Mouse (Mus musculus) neural tube, embryonic 11.5 days (tissue): ENCODE results near the gene Pex26. TPM values are rescaled to one million over a fixed set of nuclear protein-coding genes. Genes with fewer than 3 reads are reported as not detected.

Experiments used
- ATAC-seq: fragments of 200-750 bp; cut with Nextera tagmentation; 2 replicates; pipeline ENCODE4 v1.8.0; 2017; ENCODE audit warnings: moderate number of reproducible peaks, mild to moderate bottlenecking, moderate TSS enrichment, moderate library complexity; ENCODE audit not compliant: insufficient read depth, low FRiP score, low TSS enrichment
- DNase-seq: peaks from one replicate; pipeline ENCODE4 v3.0.0-alpha.2; 2015; ENCODE audit warnings: low spot score
- H3K27ac ChIP-seq: fragments of 300-500 bp; sonication (generic); 2 replicates; pipeline ENCODE4 v1.5.1; 2014; ENCODE audit warnings: low read depth, mild to moderate bottlenecking, low read length
- H3K27me3 ChIP-seq: fragments of 300-500 bp; sonication (generic); 2 replicates; pipeline ENCODE4 v1.6.1; 2014; ENCODE audit warnings: mild to moderate bottlenecking, low read length, mixed read lengths; ENCODE audit not compliant: control insufficient read depth, insufficient read depth
- H3K36me3 ChIP-seq: fragments of 300-500 bp; sonication (generic); 2 replicates; pipeline ENCODE4 v1.6.1; 2014; ENCODE audit warnings: mild to moderate bottlenecking, low read length, moderate library complexity, mixed read lengths; ENCODE audit not compliant: control insufficient read depth, insufficient read depth
- H3K4me1 ChIP-seq: fragments of 300-500 bp; sonication (generic); 2 replicates; pipeline ENCODE4 v1.6.1; 2014; ENCODE audit warnings: low read length, mixed read lengths; ENCODE audit not compliant: control insufficient read depth, insufficient read depth
- H3K4me2 ChIP-seq: fragments of 300-500 bp; sonication (generic); 2 replicates; pipeline ENCODE4 v1.6.1; 2014; ENCODE audit warnings: low read depth, mild to moderate bottlenecking, moderate library complexity
- H3K4me3 ChIP-seq: fragments of 300-500 bp; sonication (generic); 2 replicates; pipeline ENCODE4 v1.5.1; 2014; ENCODE audit warnings: low read depth, low read length
- H3K9ac ChIP-seq: fragments of 300-500 bp; sonication (generic); 2 replicates; pipeline ENCODE4 v1.6.1; 2014; ENCODE audit warnings: mild to moderate bottlenecking, low read length
- H3K9me3 ChIP-seq: fragments of 300-500 bp; sonication (generic); 2 replicates; pipeline ENCODE4 v1.6.1; 2016; ENCODE audit warnings: low read length; ENCODE audit not compliant: control insufficient read depth
- WGBS: fragments of 180-500 bp; shearing (Covaris S2); extraction: QIAGEN DNeasy Blood & Tissue Kit; methylation state at CpG from one replicate; pipeline ENCODE4 v1.1.7; 2014; 5-methylcytosine and 5-hydroxymethylcytosine counted together
- polyA plus RNA-seq: library from polyadenylated mRNA; unstranded; fragments of >200 nt; fragmentation: Nextera tagmentation; extraction: Ambion mirVana; gene quantifications from 2 replicates; pipeline ENCODE4 v1.2.1, GENCODE M21; 2014

Pex26 gene
- 7.1 and 7.8 TPM in 2 replicates for polyA plus RNA-seq

DNA sequence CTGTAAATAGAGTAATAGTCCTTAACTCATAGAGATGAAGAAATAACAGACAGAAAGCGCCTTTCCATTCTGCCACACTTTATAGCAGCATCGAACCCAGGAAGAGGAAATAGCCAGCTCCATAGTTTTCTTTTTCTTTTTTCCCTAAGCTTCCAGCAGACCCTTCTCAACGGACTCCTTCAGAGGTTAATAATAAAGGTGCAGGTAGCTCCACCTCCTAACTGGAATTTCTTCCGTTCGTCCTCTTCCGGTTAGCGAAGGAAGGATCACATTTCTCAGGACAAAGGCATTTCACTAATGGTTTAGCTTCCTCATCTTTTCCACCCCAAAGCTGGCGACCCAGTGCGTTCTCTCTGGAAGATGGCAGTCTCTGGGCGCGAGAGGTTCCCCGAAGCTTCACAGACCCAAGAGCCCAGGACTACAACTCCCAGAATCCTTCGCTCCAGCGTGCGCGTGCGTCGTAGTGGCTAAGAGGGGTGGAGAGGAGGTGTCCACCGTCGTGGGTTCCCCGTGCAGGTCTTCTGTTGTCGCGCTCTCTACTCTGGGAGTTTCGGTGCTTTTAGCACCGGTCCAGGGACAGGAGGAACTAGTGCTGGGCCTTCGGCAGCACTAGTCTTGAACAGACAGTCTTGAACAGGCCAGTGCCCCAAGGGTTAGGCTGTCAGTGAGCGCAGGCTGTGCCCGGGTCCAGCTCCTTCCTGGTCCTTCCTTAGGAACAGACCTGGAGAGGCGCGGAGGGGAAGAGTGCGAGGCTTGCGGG is at the start of gene Pex26:
Gene Pex26 (plus strand): TSS at position 254 of the 760 bp plus-strand sequence.
- peak within 1 kb of the TSS; percentile 16 for H3K9ac ChIP-seq
- H3K36me3 ChIP-seq = no peaks in the 10 kb centered on the region
- DNase-seq = peak; percentile 93
- peak within 1 kb of the TSS; percentile 90 for H3K4me2 ChIP-seq
- peak within 1 kb of the TSS; percentile 37 for H3K4me3 ChIP-seq
- H3K27me3 ChIP-seq = no peaks in the 10 kb centered on the region
- no peak within 1 kb of the TSS for H3K27ac ChIP-seq
- under 1% methylated on average over 32 of the region's 32 CpGs for WGBS
- peak; percentile 80 for ATAC-seq
- peaks cover 6% of the 10 kb centered on the region; the same call in 1 of the 2 replicates for H3K4me1 ChIP-seq
- no peaks in the 10 kb centered on the region for H3K9me3 ChIP-seq

DNA sequence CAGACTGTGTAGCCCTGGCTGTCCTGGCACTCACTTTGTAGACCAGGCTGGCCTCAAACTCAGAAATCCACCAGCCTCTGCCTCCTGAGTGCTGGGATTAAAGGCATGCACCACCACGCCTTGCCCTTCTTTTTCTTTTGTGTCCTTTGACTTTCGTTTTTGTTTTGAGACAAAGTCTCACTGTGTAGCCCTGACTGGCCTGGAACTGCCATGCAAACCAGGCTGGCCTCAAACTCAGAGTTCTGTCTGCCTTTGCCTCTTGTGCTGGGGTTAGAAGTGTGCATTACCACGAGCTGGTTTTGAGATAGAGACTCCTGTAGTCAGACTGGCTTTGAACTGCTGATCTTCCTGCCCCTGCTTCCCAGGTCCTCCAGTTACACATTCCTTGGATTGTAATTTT is 49.2 kb upstream of the Pex26 start:
- H3K4me2 ChIP-seq = no peak overlapping the region
- H3K4me1 ChIP-seq = peaks cover 9% of the 10 kb centered on the region
- H3K9ac ChIP-seq = no peak overlapping the region
- peaks cover 7% of the 10 kb centered on the region; the same call in 1 of the 2 replicates for H3K27me3 ChIP-seq
- DNase-seq (no peak), ATAC-seq (no peak)
- no peak overlapping the region for H3K4me3 ChIP-seq
- H3K27ac ChIP-seq = no peak overlapping the region
- no peaks in the 10 kb centered on the region for H3K9me3 ChIP-seq
- H3K36me3 ChIP-seq = no peaks in the 10 kb centered on the region
- WGBS = 32% methylated on average over 3 of the region's 3 CpGs

- no peak overlapping the region for H3K27ac ChIP-seq
- peaks cover 7% of the 10 kb centered on the region; the same call in 1 of the 2 replicates for H3K27me3 ChIP-seq
- ATAC-seq = no peak
- H3K36me3 ChIP-seq = no peaks in the 10 kb centered on the region
- no peak for DNase-seq
- no peaks in the 10 kb centered on the region for H3K9me3 ChIP-seq
- H3K4me1 ChIP-seq = peaks cover 9% of the 10 kb centered on the region
- no peak overlapping the region for H3K4me2 ChIP-seq
- H3K4me3 ChIP-seq = no peak overlapping the region
- WGBS = 50% methylated on average over 5 of the region's 5 CpGs
- H3K9ac ChIP-seq = no peak overlapping the region
These were observed 48.6 kb upstream of the Pex26 start for GRCm38 (mm10) chr6:121134884-121135283.

DNA sequence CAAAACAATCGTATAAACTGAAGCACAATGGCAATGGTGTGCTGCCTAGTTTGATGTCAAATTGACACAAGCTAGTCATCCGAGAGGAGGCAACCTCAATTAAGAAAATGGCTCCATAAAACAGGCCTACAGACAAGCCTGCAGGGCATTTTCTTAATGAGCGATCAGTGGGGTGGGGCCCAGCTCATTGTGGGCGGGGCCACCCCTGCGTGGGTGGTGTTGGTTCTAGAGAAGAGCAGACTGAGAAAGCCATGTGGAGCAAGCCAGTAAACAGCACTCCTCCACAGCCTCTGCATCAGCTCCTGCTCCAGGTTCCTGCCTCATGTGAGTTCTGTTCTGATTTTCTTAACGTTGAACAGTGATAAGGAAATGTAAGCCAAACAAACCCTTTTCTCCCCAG is 46.2 kb upstream of the Pex26 start:
- Histone ChIP-seq H3K4me2 (no peak overlapping the region), H3K27ac (no peak overlapping the region), H3K9ac (no peak overlapping the region), H3K4me1 (no peaks in the 10 kb centered on the region), H3K4me3 (no peak overlapping the region), H3K36me3 (no peaks in the 10 kb centered on the region), H3K9me3 (no peaks in the 10 kb centered on the region), H3K27me3 (0 out of 2 replicates have a peak, but pooled peaks cover 2% of the 10 kb centered on the region)
- DNase-seq (no peak), ATAC-seq (no peak)
- WGBS = 58% methylated on average over 6 of the region's 6 CpGs

GRCm38 (mm10) chr6:121138338-121139040 is 45.0 kb upstream of the Pex26 start:
- Histone ChIP-seq H3K4me3 (no peak overlapping the region), H3K36me3 (no peaks in the 10 kb centered on the region), H3K4me1 (no peaks in the 10 kb centered on the region), H3K4me2 (no peak overlapping the region), H3K9me3 (no peaks in the 10 kb centered on the region), H3K9ac (no peak overlapping the region), H3K27ac (no peak overlapping the region), H3K27me3 (no peaks in the 10 kb centered on the region)
- ATAC-seq = no peak
- WGBS = 89% methylated on average over 12 of the region's 12 CpGs
- no peak for DNase-seq

DNA sequence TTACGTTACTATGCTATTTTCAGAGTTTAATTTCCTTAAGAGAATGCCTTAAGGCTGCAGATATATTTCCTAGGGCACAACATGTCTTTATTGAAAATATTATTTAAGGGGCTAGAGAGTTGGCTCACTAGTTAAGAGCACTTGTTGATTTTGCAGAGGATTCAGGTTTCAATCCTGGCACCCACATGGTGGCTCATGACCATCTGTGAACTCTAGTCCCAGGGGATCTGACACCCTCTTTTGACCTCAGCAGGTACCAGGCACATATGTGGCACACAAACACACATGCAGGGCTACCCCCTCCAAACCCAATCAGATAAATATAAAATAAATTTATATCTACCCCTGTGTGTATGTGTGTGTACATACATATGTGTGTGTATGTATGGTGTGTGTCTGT is 44.2 kb upstream of the Pex26 start:
- ATAC-seq = no peak

DNA sequence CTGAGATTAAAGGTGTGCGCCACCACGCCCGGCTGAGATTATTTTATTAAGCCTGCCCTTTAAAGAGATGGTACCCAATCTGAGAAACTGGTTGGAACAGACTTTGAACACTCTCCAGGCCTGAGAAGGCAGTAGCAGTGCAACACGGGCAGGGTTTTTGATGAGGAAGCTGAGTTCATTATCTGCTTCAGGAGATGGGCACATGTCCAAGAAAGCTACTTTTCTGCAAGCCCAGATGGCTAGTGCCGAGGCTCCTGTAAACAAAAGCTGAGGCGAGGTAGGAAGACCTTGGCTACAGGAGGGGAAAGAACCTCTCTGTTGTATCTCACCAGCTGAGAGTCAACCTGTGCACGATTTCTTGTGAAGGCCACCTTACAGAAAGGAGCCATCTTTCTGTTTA is 41.2 kb upstream of the Pex26 start:
- no peaks in the 10 kb centered on the region for H3K36me3 ChIP-seq
- 88% methylated on average over 7 of the region's 7 CpGs for WGBS
- no peak for DNase-seq

More for the DNA sequence above, 44.2 kb upstream of the Pex26 start:
- Histone ChIP-seq H3K4me1 (no peaks in the 10 kb centered on the region), H3K4me3 (no peak overlapping the region), H3K27me3 (no peaks in the 10 kb centered on the region), H3K4me2 (no peak overlapping the region), H3K9ac (no peak overlapping the region), H3K9me3 (no peaks in the 10 kb centered on the region), H3K27ac (no peak overlapping the region), H3K36me3 (no peaks in the 10 kb centered on the region)
- DNase-seq = no peak
- WGBS = 94% methylated on average over 1 of the region's 1 CpGs

DNA sequence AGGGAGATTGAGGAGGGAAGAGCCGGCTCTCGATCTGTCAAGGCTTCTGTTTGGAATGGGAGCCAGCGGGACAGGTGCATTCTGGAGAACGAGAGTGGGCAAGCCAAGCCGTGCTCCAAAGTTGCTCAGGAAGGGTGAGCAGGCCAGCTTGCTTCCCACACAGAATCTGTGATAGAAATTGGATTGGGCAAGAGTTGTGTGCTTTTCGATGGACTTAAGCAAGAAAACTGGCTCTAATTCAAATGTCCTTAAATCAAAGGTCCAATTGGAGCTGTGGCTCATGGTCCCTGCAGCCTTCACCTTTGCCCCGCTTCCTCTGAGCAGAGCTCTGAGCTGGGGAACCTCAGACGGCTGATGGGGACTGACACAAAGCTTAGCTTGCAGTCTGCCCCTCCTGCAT is 40.0 kb upstream of the Pex26 start:
- ATAC-seq (no peak), DNase-seq (no peak)
- Histone ChIP-seq H3K4me3 (no peak overlapping the region), H3K27ac (no peak overlapping the region), H3K9ac (no peak overlapping the region), H3K9me3 (no peaks in the 10 kb centered on the region), H3K4me1 (0 out of 2 replicates have a peak, but pooled peaks cover 2% of the 10 kb centered on the region), H3K27me3 (no peaks in the 10 kb centered on the region), H3K36me3 (no peaks in the 10 kb centered on the region), H3K4me2 (no peak overlapping the region)
- WGBS = 90% methylated on average over 8 of the region's 8 CpGs

More for the DNA sequence above, 41.2 kb upstream of the Pex26 start:
- no peak overlapping the region for H3K4me2 ChIP-seq
- H3K27me3 ChIP-seq = no peaks in the 10 kb centered on the region
- no peak overlapping the region for H3K27ac ChIP-seq
- no peak overlapping the region for H3K4me3 ChIP-seq
- H3K9me3 ChIP-seq = no peaks in the 10 kb centered on the region
- 0 out of 2 replicates have a peak, but pooled peaks cover 2% of the 10 kb centered on the region for H3K4me1 ChIP-seq
- ATAC-seq = no peak
- no peak overlapping the region for H3K9ac ChIP-seq
